Mouse (Mus musculus): ENCODE results near the gene Kctd5. TPM values are rescaled to one million over a fixed set of nuclear protein-coding genes. Genes with fewer than 3 reads are reported as not detected.

Kctd5 gene
- polyA plus RNA-seq, 1 experiment from 2014 or later: 80.0 TPM

DNA sequence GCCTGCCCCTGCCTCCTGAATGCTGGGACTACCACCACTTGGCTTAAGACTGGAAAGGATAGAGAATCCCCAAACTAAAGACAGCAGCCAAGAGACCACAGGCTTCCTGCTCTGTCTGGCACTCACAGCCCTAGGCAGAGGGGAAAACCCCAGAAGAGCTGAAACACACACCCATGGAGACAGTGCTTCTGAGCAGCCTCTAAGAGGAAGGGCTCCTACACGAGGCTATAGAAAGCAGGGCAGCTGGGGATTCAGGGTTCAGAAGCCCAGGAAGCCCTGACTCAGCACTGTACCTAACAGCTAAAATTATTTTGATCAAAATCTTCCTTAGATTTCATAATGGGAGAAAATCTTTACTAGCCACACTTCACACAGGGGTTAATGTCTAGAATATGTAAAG, 11.3 kb upstream of the Kctd5 start:
- Histone ChIP-seq H3K9me3 (ENCODE audit: control insufficient read depth, low read length) (no peaks in the 10 kb centered on the region), H3K4me2 (no peak overlapping the region), H3K36me3 (ENCODE audit: control insufficient read depth, insufficient read depth, low read length) (no peaks in the 10 kb centered on the region; the same call in 1 of the 2 replicates), H3K27ac (ENCODE audit: low read depth, low read length) (no peak overlapping the region), H3K27me3 (ENCODE audit: control insufficient read depth, insufficient read depth, low read length) (no peaks in the 10 kb centered on the region), H3K4me1 (ENCODE audit: control insufficient read depth, insufficient read depth, low read length) (no peaks in the 10 kb centered on the region), H3K4me3 (ENCODE audit: low read depth, low read length) (no peak overlapping the region), H3K9ac (ENCODE audit: low read length) (no peak overlapping the region)
- 72% methylated on average over 1 of the region's 1 CpGs for WGBS
- DNase-seq (ENCODE audit: low spot score, missing footprints) (no peak), ATAC-seq (ENCODE audit: low FRiP score) (no peak)

DNA sequence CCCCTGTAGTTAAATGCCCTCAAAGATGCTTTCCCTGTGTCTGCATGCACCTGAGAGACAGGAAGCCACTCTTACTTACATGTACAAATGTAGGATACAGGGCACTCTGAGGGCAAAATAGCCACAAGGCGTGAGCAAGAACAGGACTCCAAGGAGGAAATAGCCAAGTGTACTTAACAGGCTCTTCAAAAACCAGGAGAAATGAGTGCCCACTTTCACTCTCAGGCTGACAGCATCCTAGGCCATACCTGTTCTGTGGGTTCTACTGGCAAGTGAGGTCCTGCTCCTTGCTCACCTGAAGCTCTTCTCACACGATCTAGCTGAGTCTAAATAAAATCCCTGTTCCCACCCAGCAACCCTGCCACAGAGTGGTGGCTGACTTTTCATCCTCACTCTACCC, 3.8 kb upstream of the Kctd5 start:
- H3K9me3 ChIP-seq (ENCODE audit: control insufficient read depth, low read length): no peaks in the 10 kb centered on the region
- DNase-seq (ENCODE audit: low spot score, missing footprints) (no peak), ATAC-seq (ENCODE audit: low FRiP score) (no peak)
- H3K27ac ChIP-seq (ENCODE audit: low read depth, low read length): no peak overlapping the region
- no peak overlapping the region for H3K4me2 ChIP-seq
- H3K4me3 ChIP-seq (ENCODE audit: low read depth, low read length): no peak overlapping the region
- peaks cover 13% of the 10 kb centered on the region for H3K36me3 ChIP-seq (ENCODE audit: control insufficient read depth, insufficient read depth, low read length)
- H3K4me1 ChIP-seq (ENCODE audit: control insufficient read depth, insufficient read depth, low read length): peaks cover 1% of the 10 kb centered on the region
- 79% methylated on average over 2 of the region's 2 CpGs for WGBS
- no peaks in the 10 kb centered on the region for H3K27me3 ChIP-seq (ENCODE audit: control insufficient read depth, insufficient read depth, low read length)
- no peak overlapping the region for H3K9ac ChIP-seq (ENCODE audit: low read length)

DNA sequence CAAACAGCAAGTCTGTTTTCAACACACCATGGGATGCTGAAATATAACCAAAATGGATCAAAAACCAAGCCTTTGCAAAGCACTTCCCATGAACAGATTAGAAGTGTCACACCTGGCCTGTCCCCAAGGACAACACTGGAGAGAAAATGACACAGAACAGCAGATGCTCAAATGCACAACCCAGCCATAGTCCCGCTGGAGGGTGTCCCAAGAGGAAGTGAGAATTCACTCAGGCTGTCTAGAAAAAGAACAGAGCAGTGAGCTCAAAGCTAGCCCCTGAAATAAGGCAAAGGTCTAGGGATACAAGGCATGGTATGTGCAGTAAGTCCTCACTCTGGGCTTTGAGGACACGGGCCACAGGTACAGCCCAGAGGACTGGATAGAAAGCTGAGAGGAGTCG, 3.8 kb downstream of the Kctd5 start:
- 92% methylated on average over 3 of the region's 3 CpGs for WGBS
- no peaks in the 10 kb centered on the region for H3K9me3 ChIP-seq (ENCODE audit: control insufficient read depth, low read length)
- H3K36me3 ChIP-seq (ENCODE audit: control insufficient read depth, insufficient read depth, low read length): no peaks in the 10 kb centered on the region
- H3K4me1 ChIP-seq (ENCODE audit: control insufficient read depth, insufficient read depth, low read length): peaks cover 4% of the 10 kb centered on the region
- H3K27ac ChIP-seq (ENCODE audit: low read depth, low read length): no peak overlapping the region
- no peak overlapping the region for H3K9ac ChIP-seq (ENCODE audit: low read length)
- DNase-seq (ENCODE audit: low spot score, missing footprints) (no peak), ATAC-seq (ENCODE audit: low FRiP score) (no peak)
- H3K4me2 ChIP-seq: no peak overlapping the region
- no peak overlapping the region for H3K4me3 ChIP-seq (ENCODE audit: low read depth, low read length)
- H3K27me3 ChIP-seq (ENCODE audit: control insufficient read depth, insufficient read depth, low read length): no peaks in the 10 kb centered on the region

DNA sequence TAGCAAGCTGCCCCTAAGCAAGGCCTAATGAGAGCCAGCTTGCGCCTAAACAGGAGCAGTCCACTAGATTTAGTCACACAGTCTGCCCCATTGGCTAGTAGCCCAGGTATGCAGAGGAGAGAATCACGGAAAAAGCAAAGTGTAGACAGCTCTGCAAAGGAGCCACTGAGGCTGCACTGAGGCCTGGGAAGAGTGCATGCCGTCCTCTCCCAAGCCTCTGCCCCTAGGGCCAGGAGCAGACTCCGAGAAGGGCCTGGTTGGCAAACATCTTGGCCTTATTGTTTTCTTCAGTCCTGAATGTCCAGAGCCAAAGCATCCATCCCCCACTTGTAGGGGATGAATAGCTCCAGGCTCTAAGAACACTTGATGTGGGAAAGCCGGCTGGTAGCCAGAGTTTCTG, 5.0 kb downstream of the Kctd5 start:
- H3K36me3 ChIP-seq (ENCODE audit: control insufficient read depth, insufficient read depth, low read length): no peaks in the 10 kb centered on the region
- no peak overlapping the region for H3K27ac ChIP-seq (ENCODE audit: low read depth, low read length)
- H3K9ac ChIP-seq (ENCODE audit: low read length): no peak overlapping the region
- H3K4me3 ChIP-seq (ENCODE audit: low read depth, low read length): no peak overlapping the region
- H3K9me3 ChIP-seq (ENCODE audit: control insufficient read depth, low read length): no peaks in the 10 kb centered on the region
- ATAC-seq (ENCODE audit: low FRiP score) (no peak), DNase-seq (ENCODE audit: low spot score, missing footprints) (no peak)
- 89% methylated on average over 5 of the region's 5 CpGs for WGBS
- H3K27me3 ChIP-seq (ENCODE audit: control insufficient read depth, insufficient read depth, low read length): no peaks in the 10 kb centered on the region
- H3K4me2 ChIP-seq: no peak overlapping the region
- peaks cover 4% of the 10 kb centered on the region for H3K4me1 ChIP-seq (ENCODE audit: control insufficient read depth, insufficient read depth, low read length)

DNA sequence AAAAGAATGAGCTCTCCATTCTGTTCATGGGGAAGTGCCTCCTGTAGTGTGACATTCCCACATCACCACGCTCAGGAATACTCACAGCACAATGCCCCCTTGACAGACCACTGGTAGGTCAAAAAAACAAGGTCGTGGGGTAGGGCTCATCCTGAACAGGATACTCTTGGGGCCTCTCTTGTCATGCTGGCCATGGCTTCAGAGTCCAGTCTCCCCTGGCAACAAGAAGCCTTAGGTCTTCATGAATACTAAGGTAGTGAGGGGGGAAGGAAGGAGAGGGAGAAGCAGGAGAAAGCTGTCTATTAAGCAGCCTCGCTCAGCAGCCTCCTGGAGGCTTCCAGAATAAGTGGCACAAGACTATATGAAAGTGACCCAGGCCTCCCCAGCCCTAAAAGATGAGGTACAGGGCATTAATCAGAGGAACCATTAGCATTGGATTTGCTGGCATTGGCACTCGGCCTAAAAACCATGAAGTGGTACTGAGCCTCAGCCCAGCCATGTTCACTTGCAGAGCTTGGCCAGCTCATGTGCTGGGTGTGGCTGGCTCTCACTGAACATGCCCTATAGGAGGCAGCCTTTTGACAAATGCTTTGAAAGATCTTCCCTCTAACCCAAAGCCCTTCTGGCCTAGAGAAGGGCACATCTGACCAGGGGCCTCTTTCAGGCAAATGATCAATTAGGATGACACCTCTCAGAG, 10.7 kb downstream of the Kctd5 start:
- no peak for DNase-seq (ENCODE audit: low spot score, missing footprints)
- WGBS: 84% methylated on average over 4 of the region's 4 CpGs
- no peak for ATAC-seq (ENCODE audit: low FRiP score)
- no peak overlapping the region for H3K27ac ChIP-seq (ENCODE audit: low read depth, low read length)
- no peak overlapping the region for H3K9ac ChIP-seq (ENCODE audit: low read length)
- H3K4me2 ChIP-seq: no peak overlapping the region
- H3K4me3 ChIP-seq (ENCODE audit: low read depth, low read length): no peak overlapping the region
- H3K9me3 ChIP-seq (ENCODE audit: control insufficient read depth, low read length): no peaks in the 10 kb centered on the region
- H3K4me1 ChIP-seq (ENCODE audit: control insufficient read depth, insufficient read depth, low read length): no peaks in the 10 kb centered on the region
- peaks cover 14% of the 10 kb centered on the region for H3K36me3 ChIP-seq (ENCODE audit: control insufficient read depth, insufficient read depth, low read length)
- no peaks in the 10 kb centered on the region for H3K27me3 ChIP-seq (ENCODE audit: control insufficient read depth, insufficient read depth, low read length)

DNA sequence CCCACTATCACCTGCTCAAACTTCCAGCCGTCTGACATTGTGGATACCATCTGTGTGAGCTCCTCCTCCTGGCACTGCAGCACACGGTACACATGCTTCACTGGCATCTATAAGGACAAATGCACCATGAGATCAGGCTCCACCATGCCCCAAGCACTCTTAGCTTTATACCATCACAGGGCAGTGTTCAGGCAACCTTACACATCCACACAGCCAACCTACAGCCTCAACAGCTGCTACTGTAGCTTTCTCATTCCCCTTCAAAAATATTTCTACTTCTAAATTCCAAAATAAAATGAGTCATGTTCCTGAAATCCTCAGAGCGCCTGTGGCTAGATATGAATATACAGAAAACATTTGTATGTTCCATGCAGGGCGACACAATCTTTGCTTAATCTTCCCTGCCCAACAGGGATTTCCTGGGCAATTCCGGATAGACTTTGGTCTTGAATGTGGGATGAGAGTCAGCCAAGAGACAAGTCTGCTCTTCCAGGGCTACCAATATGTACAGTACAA, 15.5 kb downstream of the Kctd5 start:
- DNase-seq (ENCODE audit: low spot score, missing footprints) (no peak), ATAC-seq (ENCODE audit: low FRiP score) (no peak)
- no peak overlapping the region for H3K27ac ChIP-seq (ENCODE audit: low read depth, low read length)
- H3K4me3 ChIP-seq (ENCODE audit: low read depth, low read length): no peak overlapping the region
- H3K27me3 ChIP-seq (ENCODE audit: control insufficient read depth, insufficient read depth, low read length): no peaks in the 10 kb centered on the region
- H3K9ac ChIP-seq (ENCODE audit: low read length): no peak overlapping the region
- H3K4me1 ChIP-seq (ENCODE audit: control insufficient read depth, insufficient read depth, low read length): no peaks in the 10 kb centered on the region
- no peak overlapping the region for H3K4me2 ChIP-seq
- H3K9me3 ChIP-seq (ENCODE audit: control insufficient read depth, low read length): no peaks in the 10 kb centered on the region
- H3K36me3 ChIP-seq (ENCODE audit: control insufficient read depth, insufficient read depth, low read length): peaks cover 33% of the 10 kb centered on the region
- WGBS: 95% methylated on average over 5 of the region's 5 CpGs

DNA sequence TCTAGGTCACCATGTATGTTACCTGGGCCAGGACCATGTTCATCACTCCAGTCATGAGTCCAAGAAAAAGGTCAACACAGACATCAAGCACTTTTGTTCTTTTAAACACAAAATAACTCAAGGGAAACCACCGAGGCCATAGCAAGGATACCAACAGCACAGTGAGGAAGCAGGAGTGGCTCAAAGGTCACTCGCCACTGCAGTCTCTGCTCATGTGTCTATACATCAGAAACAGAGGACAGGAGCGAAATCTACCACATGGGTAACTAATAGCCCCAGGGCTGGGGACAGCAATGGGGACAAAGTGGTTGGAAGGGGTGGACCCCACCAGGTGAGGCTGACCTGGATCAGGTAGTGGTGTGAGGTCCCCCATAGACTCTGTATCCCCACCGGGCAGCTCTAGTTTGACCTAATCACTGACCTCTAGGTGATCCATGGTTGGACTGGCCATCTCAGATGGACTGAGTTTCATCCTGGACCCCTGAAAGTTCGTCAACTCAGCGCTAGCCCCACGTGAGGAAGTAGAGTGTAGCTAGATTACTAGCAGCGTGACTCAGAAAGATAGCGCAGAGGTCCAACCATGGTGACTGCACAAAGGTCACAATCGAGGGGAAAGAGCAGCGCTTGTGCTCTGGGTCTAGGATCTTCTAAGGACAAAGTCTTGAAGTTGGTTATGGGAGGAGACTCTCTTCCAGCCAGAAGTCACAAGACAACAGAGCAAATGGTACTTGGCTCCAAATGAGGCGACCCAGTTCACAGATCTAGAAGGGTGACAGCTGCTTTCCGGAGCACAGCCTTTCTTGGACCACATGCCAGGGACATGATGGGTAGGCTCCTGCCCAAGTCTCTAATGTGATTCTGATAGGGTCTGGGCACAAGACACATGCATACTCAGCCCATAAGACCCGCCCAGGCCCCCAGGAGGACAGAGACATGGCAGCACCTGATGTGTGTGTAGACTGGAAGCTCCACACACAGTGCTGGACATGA, 16.4 kb downstream of the Kctd5 start:
- H3K4me2 ChIP-seq: no peak overlapping the region
- H3K9me3 ChIP-seq (ENCODE audit: control insufficient read depth, low read length): no peaks in the 10 kb centered on the region
- no peak for DNase-seq (ENCODE audit: low spot score, missing footprints)
- H3K27ac ChIP-seq (ENCODE audit: low read depth, low read length): no peak overlapping the region
- H3K9ac ChIP-seq (ENCODE audit: low read length): no peak overlapping the region
- no peaks in the 10 kb centered on the region for H3K4me1 ChIP-seq (ENCODE audit: control insufficient read depth, insufficient read depth, low read length)
- peaks cover 33% of the 10 kb centered on the region for H3K36me3 ChIP-seq (ENCODE audit: control insufficient read depth, insufficient read depth, low read length)
- H3K4me3 ChIP-seq (ENCODE audit: low read depth, low read length): no peak overlapping the region
- ATAC-seq (ENCODE audit: low FRiP score): no peak
- 92% methylated on average over 14 of the region's 14 CpGs for WGBS
- no peaks in the 10 kb centered on the region for H3K27me3 ChIP-seq (ENCODE audit: control insufficient read depth, insufficient read depth, low read length)

DNA sequence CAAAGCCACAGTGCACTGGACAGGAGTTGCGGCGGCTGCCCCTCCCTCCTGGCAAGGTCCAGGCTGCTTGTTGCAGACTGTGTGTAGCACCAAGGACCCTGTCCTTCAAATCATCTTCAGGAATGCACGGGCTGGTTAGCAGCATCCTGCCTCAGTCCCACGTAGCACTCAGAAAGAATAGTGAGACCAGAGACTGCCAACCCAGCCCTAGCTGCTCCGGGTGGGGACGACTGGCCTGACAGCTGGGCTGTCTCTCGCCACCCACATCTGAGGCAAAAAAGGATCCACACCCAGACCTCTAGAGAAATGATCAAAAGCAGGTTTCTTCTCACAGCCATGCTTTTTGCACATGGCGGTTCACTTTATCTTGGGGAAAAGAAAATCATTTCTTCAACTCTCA, 24.3 kb downstream of the Kctd5 start:
- Histone ChIP-seq H3K9me3 (ENCODE audit: control insufficient read depth, low read length) (no peaks in the 10 kb centered on the region), H3K9ac (ENCODE audit: low read length) (no peak overlapping the region), H3K27ac (ENCODE audit: low read depth, low read length) (no peak overlapping the region), H3K4me3 (ENCODE audit: low read depth, low read length) (no peak overlapping the region), H3K36me3 (ENCODE audit: control insufficient read depth, insufficient read depth, low read length) (peaks cover 21% of the 10 kb centered on the region), H3K27me3 (ENCODE audit: control insufficient read depth, insufficient read depth, low read length) (no peaks in the 10 kb centered on the region), H3K4me2 (no peak overlapping the region), H3K4me1 (ENCODE audit: control insufficient read depth, insufficient read depth, low read length) (no peaks in the 10 kb centered on the region)
- DNase-seq (ENCODE audit: low spot score, missing footprints): no peak
- WGBS: 92% methylated on average over 8 of the region's 8 CpGs
- ATAC-seq (ENCODE audit: low FRiP score): no peak

DNA sequence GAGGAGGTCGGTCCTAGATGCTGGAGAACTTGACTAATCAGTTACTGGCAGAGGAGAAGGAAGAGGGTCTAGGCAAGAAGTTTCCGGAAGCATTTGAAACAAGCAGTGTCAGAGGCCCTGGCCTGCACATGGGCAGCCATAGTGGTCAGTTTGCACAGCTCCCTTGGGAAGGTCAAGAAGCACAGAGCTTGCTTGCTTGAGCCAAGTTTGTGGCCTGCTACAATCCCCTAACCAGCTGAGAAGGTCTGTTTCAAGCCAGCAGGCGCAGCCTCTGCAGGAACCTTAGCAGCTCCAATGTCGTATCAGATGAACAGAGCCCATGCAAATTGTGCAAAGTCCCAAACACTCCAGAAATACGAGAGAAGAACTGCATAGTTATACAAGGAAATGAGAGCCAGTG, 25.2 kb downstream of the Kctd5 start:
- no peak overlapping the region for H3K4me3 ChIP-seq (ENCODE audit: low read depth, low read length)
- H3K27me3 ChIP-seq (ENCODE audit: control insufficient read depth, insufficient read depth, low read length): no peaks in the 10 kb centered on the region
- peaks cover 19% of the 10 kb centered on the region for H3K36me3 ChIP-seq (ENCODE audit: control insufficient read depth, insufficient read depth, low read length)
- no peaks in the 10 kb centered on the region for H3K9me3 ChIP-seq (ENCODE audit: control insufficient read depth, low read length)
- WGBS: 90% methylated on average over 5 of the region's 5 CpGs
- no peak for ATAC-seq (ENCODE audit: low FRiP score)
- no peak overlapping the region for H3K4me2 ChIP-seq
- no peaks in the 10 kb centered on the region for H3K4me1 ChIP-seq (ENCODE audit: control insufficient read depth, insufficient read depth, low read length)
- no peak overlapping the region for H3K9ac ChIP-seq (ENCODE audit: low read length)
- H3K27ac ChIP-seq (ENCODE audit: low read depth, low read length): no peak overlapping the region
- no peak for DNase-seq (ENCODE audit: low spot score, missing footprints)

Measured in midbrain, embryonic 11.5 days (tissue).